Mouse (Mus musculus) ZHBTc4 (cell line): Measurements from ENCODE around the gene Sft2d1.

Source experiments
- DNase-seq: peaks from one replicate; pipeline ENCODE4 v3.0.0-alpha.2; 2011; ENCODE audit warnings: low read depth, low spot score

Sft2d1 gene

GRCm38 (mm10) chr17:8361281-8362103 is 50.6 kb downstream of the Sft2d1 start:
- DNase-seq: no peak

DNA sequence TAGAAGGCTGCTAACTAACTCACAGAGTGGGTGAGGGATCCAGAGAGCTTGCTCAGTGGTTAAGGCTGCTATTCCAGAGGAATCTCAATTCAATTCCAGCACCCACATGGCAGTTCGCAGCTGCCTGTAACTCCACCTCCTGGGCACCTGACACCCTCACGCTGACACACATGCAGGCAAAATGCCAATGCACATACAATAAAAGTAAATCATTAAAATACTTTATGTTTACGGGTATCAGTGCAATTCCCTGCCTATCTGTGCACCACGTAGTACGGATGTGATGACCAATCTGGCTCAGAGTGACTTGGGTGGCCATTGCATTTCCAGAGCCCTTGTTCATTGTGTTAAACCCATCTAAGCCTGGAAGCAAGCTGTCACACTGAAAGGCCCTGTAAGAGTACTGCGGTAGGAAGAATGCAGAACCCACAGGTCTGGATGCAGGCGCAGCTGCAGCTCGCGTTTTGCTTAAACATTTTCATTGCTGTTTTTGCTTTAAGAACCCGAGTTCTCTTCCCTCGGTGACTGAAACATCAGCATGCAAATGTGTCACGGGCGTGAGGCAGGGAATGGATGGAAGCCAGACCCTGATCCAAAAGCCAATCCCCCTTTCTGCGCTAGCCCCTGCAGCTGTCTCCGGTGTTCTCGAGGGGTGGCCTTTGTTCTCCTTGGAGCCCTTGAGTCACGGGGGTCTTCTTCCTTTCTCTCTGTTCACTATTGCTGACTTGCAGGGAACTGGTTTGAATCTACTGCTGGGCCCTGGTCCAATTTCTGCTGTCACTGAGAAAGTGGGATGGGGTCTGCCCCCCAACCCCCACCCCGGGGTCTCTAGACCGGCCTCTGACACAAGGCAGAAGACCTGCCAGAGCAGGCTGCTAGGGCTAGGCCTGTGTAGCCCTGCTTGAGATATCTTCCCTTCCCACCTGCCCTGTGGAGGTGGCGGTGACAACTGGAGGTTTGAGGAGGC is 56.9 kb downstream of the Sft2d1 start:
- DNase-seq: no peak

DNA sequence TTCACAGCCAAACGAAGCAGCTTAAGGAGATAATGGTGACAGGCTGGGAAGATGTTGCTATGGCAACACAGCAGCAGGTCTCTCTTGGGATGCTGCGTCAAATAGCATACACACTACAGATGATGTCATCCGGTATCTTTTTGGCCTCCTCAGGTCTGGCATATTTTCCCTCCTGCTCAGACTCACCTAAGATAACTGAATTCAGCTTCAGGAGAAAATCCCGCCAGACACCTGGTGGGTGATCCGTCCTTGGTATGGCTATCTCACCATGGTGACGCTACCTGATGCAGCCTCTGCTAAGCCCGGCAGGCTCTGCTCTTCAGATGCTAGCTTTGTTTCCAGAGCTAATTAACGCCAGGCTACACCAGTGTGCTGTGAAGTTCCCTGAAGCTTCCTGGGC is 57.7 kb downstream of the Sft2d1 start:
- DNase-seq: no peak

DNA sequence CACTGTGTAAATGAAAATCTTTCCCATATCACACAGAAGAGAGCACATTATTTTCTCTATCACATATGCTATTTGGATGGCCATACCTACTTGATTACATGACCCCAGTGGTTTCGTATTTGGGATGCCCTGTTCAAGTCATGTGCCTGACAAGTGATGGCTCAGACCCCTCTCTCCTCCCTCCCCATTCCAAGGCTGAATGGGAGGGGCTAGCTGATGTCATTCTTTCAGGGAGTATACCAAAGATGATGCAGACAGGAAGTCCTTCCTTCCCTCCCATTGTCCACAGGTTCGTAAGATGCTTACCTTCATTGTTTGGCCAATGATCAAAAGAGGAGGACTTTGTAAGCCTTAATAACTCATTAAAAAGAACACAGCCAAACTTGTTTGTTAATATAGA is 58.3 kb downstream of the Sft2d1 start:
- no peak for DNase-seq

GRCm38 (mm10) chr17:8370634-8371229 is 59.8 kb downstream of the Sft2d1 start:
- no peak for DNase-seq

DNA sequence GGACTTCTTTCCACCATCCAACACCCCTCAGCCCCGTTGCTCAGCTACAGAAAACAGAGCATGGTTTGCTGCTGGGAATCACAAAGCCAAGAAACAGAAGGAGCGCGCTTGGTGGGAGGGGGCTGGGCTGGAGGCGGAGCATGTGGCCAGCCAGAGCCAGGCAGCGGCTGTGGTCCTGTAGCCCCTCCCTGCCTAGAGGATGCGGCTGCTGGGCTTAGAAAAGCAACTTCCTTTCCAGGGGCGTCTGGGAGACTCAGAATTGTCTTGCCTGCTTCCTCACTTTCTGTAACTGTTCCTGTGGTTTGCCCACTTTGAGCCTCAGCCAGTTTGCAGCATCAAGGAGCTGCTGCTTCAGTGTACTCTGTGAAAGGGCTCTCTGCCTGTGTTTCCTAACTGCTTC is 60.9 kb downstream of the Sft2d1 start:
- peak; percentile 95 for DNase-seq

DNA sequence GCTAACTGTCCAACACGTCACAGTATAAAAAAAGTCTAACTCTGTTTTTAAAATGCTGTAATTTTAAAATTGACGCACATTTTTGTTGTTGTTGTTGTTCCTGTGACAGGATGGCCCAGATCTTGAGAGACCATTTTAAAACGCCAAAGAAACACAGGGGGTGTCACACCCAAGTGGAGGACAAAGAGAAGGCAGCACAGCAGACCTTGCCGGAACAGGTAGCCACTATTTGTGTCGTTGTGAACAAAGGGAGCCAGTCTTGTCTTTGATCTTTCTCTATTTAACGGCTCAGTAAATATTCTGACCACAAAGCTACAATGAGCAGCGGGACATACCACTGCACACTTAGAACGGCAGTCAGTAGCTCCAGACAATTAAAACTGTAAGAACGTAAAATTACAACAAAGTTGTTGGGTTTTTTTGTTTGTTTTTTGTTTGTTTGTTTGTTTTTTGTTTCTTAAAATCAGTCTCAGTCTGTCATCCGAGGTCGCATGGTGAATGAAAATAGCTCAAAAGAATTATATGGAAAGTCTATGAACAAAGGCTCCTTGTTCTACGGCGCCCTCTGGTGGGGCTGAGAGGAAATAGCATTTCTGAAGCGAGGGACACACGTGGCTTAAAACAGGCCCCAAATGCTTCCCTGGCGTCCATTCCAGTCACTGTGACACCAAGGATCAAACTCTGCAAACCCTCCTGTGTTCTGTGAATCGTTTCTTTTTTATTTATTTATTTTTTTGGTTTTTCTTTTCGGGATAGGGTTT is 61.6 kb downstream of the Sft2d1 start:
- peak; percentile 82 for DNase-seq
